Mouse (Mus musculus): ENCODE results near the gene Rtl8c. TPM values are rescaled to one million over a fixed set of nuclear protein-coding genes. Genes with fewer than 3 reads are reported as not detected.
A peak's percentile ranks its signal among the peaks of the same experiment; 100 is the strongest.
"Not testable (repeated sequence)": the region's sequence is repeated elsewhere in the genome, so short reads cannot be mapped to it uniquely, and the experiment has no call there.

The Rtl8c gene
- total and polyA plus RNA-seq, 2 experiments from 2014 or later = 30.9 to 44.5 TPM

DNA sequence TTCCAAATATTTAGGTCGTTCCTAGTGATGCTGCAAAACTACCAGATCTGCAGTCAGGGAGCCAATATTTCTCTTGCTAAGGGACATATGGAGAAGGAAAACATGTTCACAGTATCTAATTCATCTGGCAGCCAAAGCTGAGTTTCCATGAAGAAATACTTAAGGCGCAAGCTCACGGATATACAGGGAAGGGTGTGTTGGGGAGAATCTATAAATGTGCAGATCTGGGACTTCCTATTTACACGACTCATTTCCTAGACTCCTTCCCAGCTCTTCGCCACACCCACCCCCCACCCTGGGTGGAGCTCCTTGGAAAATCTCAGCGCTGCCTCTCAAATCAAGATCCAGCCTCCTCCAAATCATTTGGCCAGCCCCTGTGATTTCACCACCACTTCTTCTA lies 38.1 kb downstream of the Rtl8c start:
- H3K36me3 ChIP-seq (replicated peaks; ENCODE audit: control insufficient read depth, insufficient read depth, low read length) = no peaks in the 10 kb centered on the region
- H3K4me3 ChIP-seq (ENCODE audit: low read depth, low read length) = no peak overlapping the region
- H3K9ac ChIP-seq (replicated peaks; ENCODE audit: low read depth, low read length) = no peak overlapping the region
- 0 out of 2 replicates have a peak overlapping the region, but pooled peaks have one; percentile 25 for H3K27ac ChIP-seq (ENCODE audit: low read depth)
- 56% methylated on average over 6 of the region's 6 CpGs for WGBS
- no peak for TF ChIP-seq CTCF (IDR thresholded peaks at IDR 0.05; ENCODE audit: low read depth)
- TF ChIP-seq EP300 (IDR thresholded peaks at IDR 0.05; ENCODE audit: low read depth) = no peak
- no peaks in the 10 kb centered on the region for H3K4me1 ChIP-seq (ENCODE audit: control insufficient read depth, insufficient read depth)
- H3K4me2 ChIP-seq (ENCODE audit: low read depth, low read length) = no peak overlapping the region
- no peaks in the 10 kb centered on the region for H3K27me3 ChIP-seq (ENCODE audit: control insufficient read depth, insufficient read depth, low read length)
- no peaks in the 10 kb centered on the region for H3K9me3 ChIP-seq (replicated peaks; ENCODE audit: control insufficient read depth, low read length)
- no peak for ATAC-seq (ENCODE audit: insufficient read depth, low read depth)
- DNase-seq (ENCODE audit: low spot score) = peak; percentile 5

DNA sequence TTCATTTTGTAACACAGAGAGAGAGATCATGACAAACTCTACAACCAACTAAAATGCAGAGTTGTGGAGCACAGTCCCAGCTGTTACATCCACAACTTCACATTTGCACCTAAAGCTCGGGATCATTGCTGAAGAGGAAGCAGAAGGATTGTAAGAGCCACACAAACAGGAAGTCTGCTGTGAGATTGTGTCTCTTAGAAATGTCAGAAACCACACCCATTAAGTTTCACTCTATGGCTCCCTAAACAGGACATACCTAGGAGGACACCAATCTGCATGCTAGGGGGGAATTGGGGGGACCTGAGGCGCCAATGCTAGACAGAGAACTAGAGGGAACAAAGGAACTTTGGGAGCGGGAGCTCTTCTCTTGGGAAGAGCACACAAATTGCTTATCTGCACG lies 45.1 kb downstream of the Rtl8c start:
- H3K27ac ChIP-seq (ENCODE audit: low read depth); H3K27me3 ChIP-seq (ENCODE audit: control insufficient read depth, insufficient read depth, low read length); ATAC-seq (ENCODE audit: insufficient read depth, low read depth); H3K4me2 ChIP-seq (ENCODE audit: low read depth, low read length); H3K4me3 ChIP-seq (ENCODE audit: low read depth, low read length); H3K36me3 ChIP-seq (replicated peaks; ENCODE audit: control insufficient read depth, insufficient read depth, low read length); H3K4me1 ChIP-seq (ENCODE audit: control insufficient read depth, insufficient read depth); DNase-seq (ENCODE audit: low spot score); H3K9me3 ChIP-seq (replicated peaks; ENCODE audit: control insufficient read depth, low read length); H3K9ac ChIP-seq (replicated peaks; ENCODE audit: low read depth, low read length): not testable (repeated sequence)
- 45% methylated on average over 4 of the region's 4 CpGs for WGBS

Other genes starting within 250 kb of the Rtl8c start
- gene Mospd1, start 237.5 kb upstream of the Rtl8c start, total RNA-seq (2014; rRNA removed; ENCODE audit: low replicate concordance) = 48.8 and 55.7 TPM in 2 replicates
- 72.5 and 84.6 TPM in 2 replicates for gene Mospd1, start 237.5 kb upstream of the Rtl8c start, polyA plus RNA-seq (2015; fragmentation: Nextera tagmentation; extraction: Ambion mirVana)
- not detected in 2 replicates for gene Etd, start 173.1 kb upstream of the Rtl8c start, total RNA-seq (2014; rRNA removed; ENCODE audit: low replicate concordance)
- not detected in 2 replicates for gene Etd, start 173.1 kb upstream of the Rtl8c start, polyA plus RNA-seq (2015; fragmentation: Nextera tagmentation; extraction: Ambion mirVana)
- not detected in 2 replicates for gene Gm14597, start 947 bp downstream of the Rtl8c start, total RNA-seq (2014; rRNA removed; ENCODE audit: low replicate concordance)
- not detected in 2 replicates for gene Gm14597, start 947 bp downstream of the Rtl8c start, polyA plus RNA-seq (2015; fragmentation: Nextera tagmentation; extraction: Ambion mirVana)
- 121 and 177 TPM in 2 replicates for gene Rtl8a, start 35.6 kb downstream of the Rtl8c start, total RNA-seq (2014; rRNA removed; ENCODE audit: low replicate concordance)
- gene Rtl8a, start 35.6 kb downstream of the Rtl8c start, polyA plus RNA-seq (2015; fragmentation: Nextera tagmentation; extraction: Ambion mirVana) = 121 and 122 TPM in 2 replicates
- 191 and 261 TPM in 2 replicates for gene Rtl8b, start 62.4 kb downstream of the Rtl8c start, total RNA-seq (2014; rRNA removed; ENCODE audit: low replicate concordance)
- 97.1 and 102 TPM in 2 replicates for gene Rtl8b, start 62.4 kb downstream of the Rtl8c start, polyA plus RNA-seq (2015; fragmentation: Nextera tagmentation; extraction: Ambion mirVana)
- gene 4930502E18Rik, start 116.8 kb downstream of the Rtl8c start, total RNA-seq (2014; rRNA removed; ENCODE audit: low replicate concordance) = not detected in 2 replicates
- gene 4930502E18Rik, start 116.8 kb downstream of the Rtl8c start, polyA plus RNA-seq (2015; fragmentation: Nextera tagmentation; extraction: Ambion mirVana) = 0.11 and 0.34 TPM in 2 replicates
- gene 1700013H16Rik, start 149.8 kb downstream of the Rtl8c start, total RNA-seq (2014; rRNA removed; ENCODE audit: low replicate concordance) = not detected in 2 replicates
- gene 1700013H16Rik, start 149.8 kb downstream of the Rtl8c start, polyA plus RNA-seq (2015; fragmentation: Nextera tagmentation; extraction: Ambion mirVana) = not detected in 2 replicates
- gene Zfp36l3, start 168.4 kb downstream of the Rtl8c start, total RNA-seq (2014; rRNA removed; ENCODE audit: low replicate concordance) = not detected in 2 replicates
- gene Zfp36l3, start 168.4 kb downstream of the Rtl8c start, polyA plus RNA-seq (2015; fragmentation: Nextera tagmentation; extraction: Ambion mirVana) = not detected in 2 replicates
- 0.08 TPM in 1 of 2 replicates, not detected in the other for gene Xlr, start 189.7 kb downstream of the Rtl8c start, total RNA-seq (2014; rRNA removed; ENCODE audit: low replicate concordance)
- gene Xlr, start 189.7 kb downstream of the Rtl8c start, polyA plus RNA-seq (2015; fragmentation: Nextera tagmentation; extraction: Ambion mirVana) = 4.3 and 5.1 TPM in 2 replicates

All from heart, postnatal 0 days (tissue).